Mouse (Mus musculus) neural tube, embryonic 15.5 days (tissue): ENCODE measurements around the gene Yars. TPM values are rescaled to one million over a fixed set of nuclear protein-coding genes. Genes with fewer than 3 reads are reported as not detected.

Experiments used
- ATAC-seq: fragments of 200-750 bp; cut with Nextera tagmentation; 2 replicates; pipeline ENCODE4 v1.8.0; 2017; ENCODE audit warnings: mild to moderate bottlenecking, moderate TSS enrichment, moderate library complexity; ENCODE audit not compliant: low FRiP score
- H3K27ac ChIP-seq: fragments of 300-500 bp; sonication (generic); replicated peaks from 2 replicates; pipeline ENCODE4 v1.5.1; 2015; ENCODE audit warnings: mild to moderate bottlenecking, inconsistent platforms
- H3K27me3 ChIP-seq: fragments of 300-500 bp; sonication (generic); replicated peaks from 2 replicates; pipeline ENCODE4 v1.6.1; 2015; ENCODE audit warnings: inconsistent platforms
- H3K36me3 ChIP-seq: fragments of 300-500 bp; sonication (generic); 2 replicates; pipeline ENCODE4 v1.6.1; 2015; ENCODE audit warnings: inconsistent platforms
- H3K4me1 ChIP-seq: fragments of 300-500 bp; sonication (generic); 2 replicates; pipeline ENCODE4 v1.6.1; 2015; ENCODE audit warnings: inconsistent platforms
- H3K4me2 ChIP-seq: fragments of 300-500 bp; sonication (generic); 2 replicates; pipeline ENCODE4 v1.6.1; 2015; ENCODE audit warnings: inconsistent platforms, mild to moderate bottlenecking, moderate library complexity
- H3K4me3 ChIP-seq: fragments of 300-500 bp; sonication (generic); replicated peaks from 2 replicates; pipeline ENCODE4 v1.5.1; 2015; ENCODE audit warnings: mild to moderate bottlenecking, inconsistent platforms
- H3K9ac ChIP-seq: fragments of 300-500 bp; sonication (generic); replicated peaks from 2 replicates; pipeline ENCODE4 v1.6.1; 2015; ENCODE audit warnings: mild to moderate bottlenecking, inconsistent platforms
- H3K9me3 ChIP-seq: fragments of 300-500 bp; sonication (generic); replicated peaks from 2 replicates; pipeline ENCODE4 v1.6.1; 2016; ENCODE audit warnings: inconsistent platforms
- WGBS: fragments of 180-500 bp; shearing (Covaris S2); methylation state at CpG from one replicate; pipeline ENCODE4 v1.1.7; 2015; ENCODE audit warnings: mixed read lengths; 5-methylcytosine and 5-hydroxymethylcytosine counted together
- polyA plus RNA-seq: library from polyadenylated mRNA; unstranded; fragments of >200 nt; fragmentation: Nextera tagmentation; extraction: Ambion mirVana; gene quantifications from 2 replicates; pipeline ENCODE4 v1.2.1, GENCODE M21; 2015

Gene Yars
- polyA plus RNA-seq, 1 experiment from 2014 or later = 111 TPM

GRCm38 (mm10) chr4:129221097-129222010 is 31.8 kb downstream of the Yars start:
- 82% methylated on average over 23 of the region's 23 CpGs for WGBS
- ATAC-seq = no peak
- no peak overlapping the region for H3K27ac ChIP-seq
- H3K27me3 ChIP-seq = no peaks in the 10 kb centered on the region
- H3K4me3 ChIP-seq = no peak overlapping the region
- H3K9ac ChIP-seq = no peak overlapping the region
- H3K4me2 ChIP-seq = no peak overlapping the region
- peaks cover 29% of the 10 kb centered on the region for H3K4me1 ChIP-seq
- H3K9me3 ChIP-seq = no peaks in the 10 kb centered on the region
- peaks cover 70% of the 10 kb centered on the region for H3K36me3 ChIP-seq

- Histone ChIP-seq H3K4me2 (no peak overlapping the region), H3K27me3 (no peaks in the 10 kb centered on the region), H3K9ac (no peak overlapping the region), H3K36me3 (peaks cover 61% of the 10 kb centered on the region), H3K4me3 (no peak overlapping the region), H3K27ac (no peak overlapping the region), H3K9me3 (no peaks in the 10 kb centered on the region), H3K4me1 (peaks cover 38% of the 10 kb centered on the region)
- 77% methylated on average over 31 of the region's 31 CpGs for WGBS
- ATAC-seq = no peak
Observed at GRCm38 (mm10) chr4:129222019-129222925, 32.7 kb downstream of the Yars start.

DNA sequence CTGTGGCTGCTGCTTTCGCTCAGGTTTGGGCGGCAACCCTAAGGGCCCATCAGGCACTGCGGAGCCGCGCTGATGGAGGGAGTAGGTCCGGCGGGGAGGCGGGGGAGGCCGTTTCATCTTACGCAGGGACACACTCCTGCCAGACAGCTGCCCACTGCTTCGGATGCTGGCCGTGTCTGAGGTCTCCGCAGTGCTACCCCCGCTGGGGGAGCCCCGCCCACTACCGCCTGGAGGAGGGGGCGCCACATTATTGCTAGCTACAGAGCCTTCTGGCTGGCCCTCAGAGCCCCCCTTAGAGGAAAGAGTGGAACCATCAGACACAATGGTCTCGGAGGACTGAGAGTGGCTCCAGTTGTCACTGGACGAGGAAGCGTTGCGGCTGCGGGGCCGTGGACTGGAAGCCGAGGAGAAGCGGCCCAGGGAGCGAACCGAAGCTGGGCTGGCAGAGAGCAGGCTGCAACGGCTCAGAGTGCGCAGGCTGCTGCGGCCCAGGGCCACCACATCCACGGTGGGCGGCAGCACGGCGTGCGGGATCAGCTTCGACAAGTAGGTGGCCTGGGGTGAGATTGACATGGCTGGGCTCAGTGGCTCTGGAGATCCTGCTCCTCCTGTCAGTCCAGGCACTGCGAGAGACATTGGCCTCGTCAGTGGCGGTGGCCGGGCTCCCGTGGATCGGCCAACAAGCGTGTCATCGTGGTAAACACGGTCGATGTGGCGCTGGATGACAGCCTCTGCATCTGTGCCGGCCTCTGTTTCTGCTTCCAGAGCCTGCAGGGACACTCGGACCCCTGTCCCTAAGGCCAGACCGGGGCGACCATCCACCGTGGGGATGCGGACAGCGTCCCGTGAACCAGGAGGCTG is 34.1 kb downstream of the Yars start:
- Histone ChIP-seq H3K27me3 (no peaks in the 10 kb centered on the region), H3K4me3 (peak overlapping the region; percentile 18), H3K4me1 (peaks cover 49% of the 10 kb centered on the region), H3K36me3 (peaks cover 47% of the 10 kb centered on the region), H3K27ac (no peak overlapping the region), H3K9ac (peak overlapping the region; percentile 29; the same call in 1 of the 2 replicates), H3K9me3 (no peaks in the 10 kb centered on the region), H3K4me2 (peak overlapping the region; percentile 47)
- no peak for ATAC-seq
- WGBS = 22% methylated on average over 55 of the region's 55 CpGs

DNA sequence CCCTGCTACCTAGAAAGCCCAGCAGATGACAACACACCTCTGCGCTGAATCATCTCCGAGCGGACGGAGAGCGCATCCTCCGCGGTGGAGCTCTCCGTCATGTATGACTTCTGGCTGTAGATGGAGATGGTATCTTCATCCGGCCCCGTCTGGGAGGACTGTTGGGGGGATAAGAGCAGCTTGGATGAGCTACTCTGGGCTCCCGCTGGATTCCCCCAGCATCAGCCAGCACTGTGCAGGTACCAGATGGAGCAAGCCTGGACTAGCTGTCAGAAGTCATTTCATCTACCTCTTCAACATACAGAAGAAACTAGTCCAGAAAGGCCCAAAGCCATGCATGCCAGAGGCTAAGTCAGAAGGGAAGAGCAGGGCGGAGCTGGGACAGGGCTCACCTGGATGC is 35.8 kb downstream of the Yars start:
- H3K36me3 ChIP-seq = peaks cover 33% of the 10 kb centered on the region
- no peak overlapping the region for H3K4me3 ChIP-seq
- peaks cover 49% of the 10 kb centered on the region for H3K4me1 ChIP-seq
- no peak overlapping the region for H3K27ac ChIP-seq
- H3K4me2 ChIP-seq = peak overlapping the region; percentile 67
- no peak overlapping the region for H3K9ac ChIP-seq
- no peak for ATAC-seq
- WGBS = 91% methylated on average over 12 of the region's 12 CpGs
- H3K27me3 ChIP-seq = no peaks in the 10 kb centered on the region
- H3K9me3 ChIP-seq = no peaks in the 10 kb centered on the region

GRCm38 (mm10) chr4:129226441-129226963 is 36.9 kb downstream of the Yars start:
- peak overlapping the region; percentile 66 for H3K9ac ChIP-seq
- H3K27ac ChIP-seq = no peak overlapping the region
- peak overlapping the region; percentile 67 for H3K4me2 ChIP-seq
- no peaks in the 10 kb centered on the region for H3K9me3 ChIP-seq
- 35% methylated on average over 5 of the region's 5 CpGs for WGBS
- H3K4me1 ChIP-seq = peaks cover 50% of the 10 kb centered on the region
- peaks cover 23% of the 10 kb centered on the region for H3K36me3 ChIP-seq
- no peaks in the 10 kb centered on the region for H3K27me3 ChIP-seq
- peak overlapping the region; percentile 53 for H3K4me3 ChIP-seq
- no peak for ATAC-seq

GRCm38 (mm10) chr4:129227170-129227984 is 37.8 kb downstream of the Yars start:
- WGBS = 9% methylated on average over 22 of the region's 22 CpGs
- Histone ChIP-seq H3K9me3 (no peaks in the 10 kb centered on the region), H3K4me1 (peaks cover 54% of the 10 kb centered on the region), H3K4me3 (peak overlapping the region; percentile 53), H3K27me3 (no peaks in the 10 kb centered on the region), H3K36me3 (peaks cover 16% of the 10 kb centered on the region; the same call in 1 of the 2 replicates), H3K9ac (peak overlapping the region; percentile 66), H3K27ac (peak overlapping the region; percentile 77), H3K4me2 (peak overlapping the region; percentile 67)
- ATAC-seq = 0 out of 2 replicates have a peak, but pooled peaks have one; percentile 29

- Histone ChIP-seq H3K4me2 (peak overlapping the region; percentile 67), H3K27ac (0 out of 2 replicates have a peak overlapping the region, but pooled peaks have one; percentile 23), H3K27me3 (no peaks in the 10 kb centered on the region), H3K4me1 (peaks cover 51% of the 10 kb centered on the region), H3K36me3 (peaks cover 11% of the 10 kb centered on the region; the same call in 1 of the 2 replicates), H3K9ac (peak overlapping the region; percentile 66), H3K4me3 (peak overlapping the region; percentile 53), H3K9me3 (no peaks in the 10 kb centered on the region)
- 15% methylated on average over 8 of the region's 8 CpGs for WGBS
- ATAC-seq = no peak
Observed at GRCm38 (mm10) chr4:129227985-129228381, 38.4 kb downstream of the Yars start.

DNA sequence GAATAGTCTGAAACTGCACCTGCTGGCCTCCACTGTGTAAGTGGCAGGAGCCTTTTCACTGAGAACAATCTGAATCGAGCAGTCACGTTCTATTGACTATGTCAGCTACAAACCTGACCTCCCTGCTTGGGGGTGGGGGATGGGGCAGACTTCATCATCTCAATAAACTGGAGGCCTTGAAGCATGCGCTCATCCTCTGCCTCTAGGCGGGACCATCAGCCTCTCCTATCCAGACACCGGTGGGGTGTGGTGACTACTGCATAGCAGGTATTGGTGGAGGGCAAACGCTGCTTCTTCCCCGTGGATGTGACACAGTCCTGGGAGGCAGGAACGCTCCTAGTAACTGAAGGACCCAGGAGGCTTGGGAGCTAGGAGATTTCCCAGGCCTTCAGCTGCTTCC is 41.4 kb downstream of the Yars start:
- Histone ChIP-seq H3K9me3 (no peaks in the 10 kb centered on the region), H3K27ac (no peak overlapping the region), H3K27me3 (no peaks in the 10 kb centered on the region), H3K36me3 (no peaks in the 10 kb centered on the region), H3K9ac (no peak overlapping the region), H3K4me3 (no peak overlapping the region), H3K4me2 (no peak overlapping the region), H3K4me1 (peaks cover 34% of the 10 kb centered on the region)
- ATAC-seq = no peak
- WGBS = 63% methylated on average over 8 of the region's 8 CpGs

GRCm38 (mm10) chr4:129231594-129232450 is 42.3 kb downstream of the Yars start:
- Histone ChIP-seq H3K9me3 (no peaks in the 10 kb centered on the region), H3K4me1 (peaks cover 34% of the 10 kb centered on the region), H3K27me3 (no peaks in the 10 kb centered on the region), H3K4me3 (no peak overlapping the region), H3K9ac (no peak overlapping the region), H3K27ac (no peak overlapping the region), H3K36me3 (no peaks in the 10 kb centered on the region), H3K4me2 (no peak overlapping the region)
- 78% methylated on average over 12 of the region's 12 CpGs for WGBS
- no peak for ATAC-seq
